Mouse (Mus musculus) liver, embryonic 18 days (tissue): Measurements from ENCODE around the gene Lama2. TPM values are rescaled to one million over a fixed set of nuclear protein-coding genes. Genes with fewer than 3 reads are reported as not detected.

Source experiments
- polyA plus RNA-seq: library from polyadenylated mRNA; depleted of rRNA; stranded (reverse); fragments of >200 nt; gene quantifications from 2 replicates; pipeline ENCODE4 v1.2.3, GENCODE M21; 2012; rRNA removed

Lama2 gene
- polyA plus RNA-seq, result 0.68 and 0.70 TPM in 2 replicates

GRCm38 (mm10) chr10:27619658-27620057 lies at the start of gene Lama2:
Gene Lama2 (minus strand): TSS chr10:27619758.

